Mouse (Mus musculus) adrenal gland, postnatal 14 days (tissue): ENCODE results near the gene 1190007I07Rik. TPM values are rescaled to one million over a fixed set of nuclear protein-coding genes. Genes with fewer than 3 reads are reported as not detected.
"Not testable (repeated sequence)": the region's sequence is repeated elsewhere in the genome, so short reads cannot be mapped to it uniquely, and the experiment has no call there.

Source experiments
- DNase-seq: peaks from one replicate; pipeline ENCODE4 v3.0.0; 2021; ENCODE audit warnings: mixed read lengths
- total RNA-seq: library from RNA; stranded (reverse); gene quantifications from 2 replicates; pipeline ENCODE4 v1.2.3, GENCODE M21; 2021

1190007I07Rik gene
- total RNA-seq, 1 experiment from 2014 or later = 39.5 TPM

GRCm38 (mm10) chr10:82629586-82630255, 6.7 kb upstream of the 1190007I07Rik start, which contains the start of gene Tdg:
Tdg (plus strand) TSS chr10:82629828.
- peak; percentile 96 for DNase-seq

- DNase-seq = peak; percentile 10
These were observed 6.1 kb upstream of the 1190007I07Rik start for GRCm38 (mm10) chr10:82629111-82629585.

GRCm38 (mm10) chr10:82623553-82623932, 515 bp upstream of the 1190007I07Rik start:
- not testable (repeated sequence) for DNase-seq

- no peak for DNase-seq
These were observed 793 bp downstream of the 1190007I07Rik start for GRCm38 (mm10) chr10:82622235-82622634.

- DNase-seq = not testable (repeated sequence)
These were observed 28.6 kb downstream of the 1190007I07Rik start for GRCm38 (mm10) chr10:82594421-82594820.

- DNase-seq = not testable (repeated sequence)
These were observed 33.4 kb downstream of the 1190007I07Rik start for GRCm38 (mm10) chr10:82589673-82590072.

- not testable (repeated sequence) for DNase-seq
These were observed 51.9 kb downstream of the 1190007I07Rik start for GRCm38 (mm10) chr10:82571091-82571490.

Other genes with a start within 250 kb of the 1190007I07Rik start
- gene Gm1553, start 130.6 kb downstream of the 1190007I07Rik start, total RNA-seq = not detected in 2 replicates
- gene Tdg, start 6.6 kb upstream of the 1190007I07Rik start, total RNA-seq = 31.5 and 38.6 TPM in 2 replicates
- 2.3 and 2.8 TPM in 2 replicates for gene Glt8d2, start 67.4 kb upstream of the 1190007I07Rik start, total RNA-seq
- 30.5 and 37.3 TPM in 2 replicates for gene Hcfc2, start 72.9 kb upstream of the 1190007I07Rik start, total RNA-seq
- 20.3 and 25.2 TPM in 2 replicates for gene Nfyb, start 140.9 kb upstream of the 1190007I07Rik start, total RNA-seq
- 106 and 115 TPM in 2 replicates for gene Txnrd1, start 210.7 kb upstream of the 1190007I07Rik start, total RNA-seq
- gene Eid3, start 243.4 kb upstream of the 1190007I07Rik start, total RNA-seq = 2.3 and 3.0 TPM in 2 replicates